Mouse (Mus musculus): ENCODE data around the gene Hoxb6.

The Hoxb6 gene

DNA sequence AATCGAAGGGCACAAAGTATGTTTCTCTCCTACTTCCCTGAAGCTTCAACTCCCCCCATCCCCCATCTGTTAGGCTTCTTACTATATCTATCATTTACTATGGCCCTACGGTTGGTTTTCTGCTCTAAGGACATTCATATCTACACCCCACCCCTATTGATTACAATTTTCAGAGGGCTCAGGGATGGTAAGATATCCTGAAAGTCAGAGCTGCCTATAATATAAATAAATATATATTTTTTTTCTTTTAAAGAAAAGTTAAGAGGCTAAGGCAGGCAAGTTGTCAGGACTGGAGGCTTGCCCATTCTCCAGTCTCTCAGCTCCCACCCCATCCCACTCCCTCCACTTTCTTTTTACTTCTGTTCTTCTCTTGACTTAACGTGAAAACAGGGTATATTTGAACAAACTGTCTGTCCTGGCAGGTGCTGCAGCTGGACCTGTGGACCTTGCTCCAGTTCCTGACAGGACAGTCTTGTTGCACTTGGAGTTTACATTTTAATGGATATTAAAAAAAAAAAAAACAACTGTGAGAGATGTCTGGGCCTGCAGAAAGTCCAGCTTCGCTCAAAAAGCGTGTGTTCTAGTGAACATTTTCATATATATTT, 54.7 kb downstream of the Hoxb6 start:
- in situ Hi-C loops (cut with MboI, MseI): no loop called here

GRCm38 (mm10) chr11:96347717-96348116, 55.4 kb downstream of the Hoxb6 start:
- in situ Hi-C loops (cut with MboI, MseI): no loop called here

GRCm38 (mm10) chr11:96348141-96348928, 56.1 kb downstream of the Hoxb6 start:
- in situ Hi-C loops (cut with MboI, MseI): no loop called here

GRCm38 (mm10) chr11:96348988-96349387, 56.7 kb downstream of the Hoxb6 start:
- in situ Hi-C loops (cut with MboI, MseI): no loop called here

DNA sequence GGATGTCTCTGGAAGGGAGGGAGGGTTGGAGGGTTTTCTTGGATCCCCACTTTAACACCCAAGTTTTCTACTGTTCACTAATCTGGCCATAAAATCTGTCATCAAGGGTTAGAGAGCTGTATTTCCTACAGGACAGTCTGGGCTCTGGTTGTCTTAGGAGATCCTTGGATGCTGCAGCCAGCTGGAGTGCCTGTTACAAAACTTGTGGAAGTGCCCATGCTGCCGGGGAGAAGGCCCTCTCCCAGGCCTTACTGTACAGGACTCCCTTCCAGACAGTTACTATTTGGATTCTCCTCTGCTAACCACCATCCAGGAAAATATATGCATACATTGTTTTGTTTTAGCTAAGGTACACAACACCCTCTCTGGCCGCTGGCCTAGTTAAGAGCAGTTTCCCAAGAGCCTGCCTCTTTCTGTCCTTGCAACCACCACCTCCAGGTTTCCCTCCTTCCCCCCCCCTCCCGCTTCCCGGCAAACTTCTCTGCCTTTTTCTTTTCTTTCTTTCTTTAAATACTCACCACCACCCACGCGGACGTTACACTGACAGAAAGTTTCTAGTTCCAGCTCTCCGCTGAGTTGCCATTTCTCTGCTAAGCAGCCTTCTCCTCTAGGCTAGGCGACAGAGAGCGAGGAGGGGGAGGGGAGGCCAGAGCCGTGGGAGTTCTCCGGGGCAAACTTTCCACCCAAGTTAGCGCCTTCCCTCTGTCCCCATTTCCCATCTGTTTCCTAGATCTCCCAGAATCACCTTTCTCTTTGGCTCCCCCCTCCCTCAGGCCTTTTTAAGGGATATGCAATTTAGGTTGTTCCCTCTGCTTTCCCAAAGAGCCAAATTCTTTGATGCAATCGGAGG, 57.4 kb downstream of the Hoxb6 start:
- in situ Hi-C loops (cut with MboI, MseI): no loop called here

DNA sequence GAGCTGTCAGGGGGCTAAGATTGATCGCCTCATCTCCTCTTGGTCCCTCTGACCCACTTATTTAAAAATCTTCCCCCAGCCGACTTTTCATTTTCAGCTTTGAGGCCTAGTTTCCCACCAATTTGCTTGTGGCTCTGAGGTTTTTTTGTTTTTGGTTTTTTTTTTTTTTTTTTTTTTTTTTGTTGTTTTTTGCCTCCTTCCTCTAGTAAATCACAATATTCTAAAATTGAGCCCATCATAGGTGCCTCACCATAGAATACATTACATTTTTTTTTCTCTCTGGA, 58.0 kb downstream of the Hoxb6 start, which contains the start of gene Hoxb2:
Hoxb2 (plus strand) TSS at position 185 of the 284 bp plus-strand sequence.
- in situ Hi-C loops (cut with MboI, MseI): no loop called here

GRCm38 (mm10) chr11:96350791-96351190, 58.5 kb downstream of the Hoxb6 start:
- in situ Hi-C loops (cut with MboI, MseI): no loop called here
